Mouse (Mus musculus) megakaryocyte, adult 5-6 weeks (primary cell): Measurements from ENCODE around the gene Srgap1. TPM values are rescaled to one million over a fixed set of nuclear protein-coding genes. Genes with fewer than 3 reads are reported as not detected.

Source experiments
- ATAC-seq: 2 replicates; pipeline ENCODE4 v1.8.0; 2016; ENCODE audit warnings: mild to moderate bottlenecking, inconsistent platforms; ENCODE audit not compliant: poor library complexity, severe bottlenecking
- total RNA-seq, 2 experiments: library from RNA; stranded (forward) in 1 of 2; stranded (reverse) in 1 of 2; fragments of 153-499, 151-499 nt in 1 of 2; fragments of 221-1000, 200-1000 nt in 1 of 2; gene quantifications; 2 replicates each; pipeline versions ENCODE4 v1.2.3 to v1.2.4; 2015 to 2017

Gene Srgap1
- total RNA-seq (2015) = 0.07 and 0.18 TPM in 2 replicates
- 0.07 and 1.1 TPM in 2 replicates for total RNA-seq (2017)

GRCm38 (mm10) chr10:122046904-122047726, at the start of gene Srgap1:
Srgap1 (minus strand) TSS chr10:122047315.
- peak; percentile 20 for ATAC-seq

- no peak; the same call in 1 of the 2 replicates for ATAC-seq
These were observed 49.4 kb upstream of the Srgap1 start for GRCm38 (mm10) chr10:122096462-122096979.

GRCm38 (mm10) chr10:122090472-122090871, 43.4 kb upstream of the Srgap1 start:
- ATAC-seq = no peak

DNA sequence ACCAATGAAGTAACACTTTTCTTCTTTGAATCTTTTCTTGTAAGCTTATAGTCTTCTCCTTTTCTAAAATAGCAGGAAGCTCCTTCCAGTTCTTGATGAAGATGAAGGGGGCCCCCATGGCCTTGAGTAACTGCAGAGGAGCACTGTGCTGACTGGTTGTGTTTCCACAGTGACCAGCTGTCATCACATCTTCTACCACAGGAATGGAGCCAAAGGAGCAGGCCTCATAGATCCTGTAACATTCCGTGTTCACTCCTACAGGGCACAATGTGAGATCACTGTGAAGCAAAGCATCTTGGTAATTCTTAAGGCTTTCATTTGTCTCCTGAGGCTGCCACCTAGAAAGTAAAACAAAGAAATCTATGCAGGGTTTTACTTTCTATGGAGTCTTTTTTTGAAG, 34.2 kb upstream of the Srgap1 start:
- ATAC-seq = no peak

DNA sequence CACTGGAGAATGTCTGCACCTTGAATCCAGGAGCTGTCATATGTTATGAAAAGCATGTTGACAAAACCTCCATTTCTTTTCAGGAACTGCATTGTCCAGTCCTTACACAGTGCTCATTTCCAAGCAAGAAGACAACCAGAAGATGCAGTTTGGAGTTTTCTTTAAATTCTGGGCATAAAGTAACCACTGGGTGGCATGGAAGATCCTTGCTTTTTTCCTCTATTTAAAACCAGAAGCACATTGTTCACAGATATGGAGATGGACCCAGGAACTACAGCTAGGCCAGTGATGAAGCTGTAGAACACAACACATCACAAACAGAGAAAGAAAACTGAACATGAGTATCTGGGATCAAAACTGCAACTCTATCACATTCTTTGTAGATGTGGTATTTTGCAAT, 22.0 kb upstream of the Srgap1 start:
- no peak for ATAC-seq

GRCm38 (mm10) chr10:122055826-122056225, 8.7 kb upstream of the Srgap1 start:
- no peak for ATAC-seq

DNA sequence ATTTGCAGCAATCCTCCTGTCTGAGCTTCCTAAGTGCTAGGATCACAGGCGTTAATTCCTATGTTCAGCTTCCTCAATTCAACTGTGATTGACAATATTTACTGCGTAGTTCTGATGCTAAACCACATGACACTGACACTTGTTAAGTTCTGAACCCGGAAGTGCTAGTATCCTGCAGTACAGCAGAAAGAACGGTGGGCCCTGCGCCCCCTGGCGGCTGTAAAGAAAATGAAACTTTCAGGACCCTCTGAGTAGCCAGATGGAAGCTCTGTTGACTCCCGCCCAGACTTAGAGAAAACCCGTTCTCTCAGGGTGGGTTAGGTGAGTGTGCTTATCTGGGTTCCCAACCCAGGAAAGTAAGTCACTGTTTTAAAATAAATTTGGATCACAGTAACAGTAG, 7.4 kb upstream of the Srgap1 start:
- peak; percentile 78 for ATAC-seq

- ATAC-seq = peak; percentile 80
These were observed 4.7 kb upstream of the Srgap1 start for GRCm38 (mm10) chr10:122051831-122052230.

DNA sequence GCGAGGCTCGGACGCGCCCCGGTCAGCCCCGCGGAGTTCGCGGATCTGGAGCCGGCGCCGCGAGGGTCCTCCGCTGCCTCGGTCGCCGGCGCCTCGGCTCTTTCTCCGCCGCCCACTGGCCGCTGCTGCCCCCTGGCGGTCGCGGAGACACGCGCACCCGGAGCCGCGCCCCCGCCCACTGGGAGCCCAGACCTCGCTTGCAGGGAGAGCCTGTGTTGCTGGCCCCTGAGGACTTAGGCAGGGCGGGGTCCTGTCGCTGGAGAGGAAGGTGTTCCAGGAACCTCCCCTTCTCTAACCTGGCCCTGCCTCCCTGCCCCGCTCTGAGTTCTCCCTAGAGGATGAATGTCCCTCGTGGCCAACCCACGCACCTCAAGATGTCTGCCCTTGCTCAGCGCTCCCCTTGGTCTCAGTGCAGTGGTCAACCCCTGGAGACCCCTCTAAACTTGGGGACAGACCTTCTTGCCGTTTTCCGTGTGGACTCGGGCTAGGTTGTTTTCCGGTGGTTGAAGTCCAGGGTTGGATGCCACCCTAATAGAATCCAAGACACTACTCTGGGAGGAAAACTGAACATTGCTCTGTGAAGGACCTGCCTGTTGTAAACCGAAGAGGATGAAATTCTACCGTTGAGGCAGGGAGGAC, 731 bp upstream of the Srgap1 start:
- peak; percentile 81 for ATAC-seq

DNA sequence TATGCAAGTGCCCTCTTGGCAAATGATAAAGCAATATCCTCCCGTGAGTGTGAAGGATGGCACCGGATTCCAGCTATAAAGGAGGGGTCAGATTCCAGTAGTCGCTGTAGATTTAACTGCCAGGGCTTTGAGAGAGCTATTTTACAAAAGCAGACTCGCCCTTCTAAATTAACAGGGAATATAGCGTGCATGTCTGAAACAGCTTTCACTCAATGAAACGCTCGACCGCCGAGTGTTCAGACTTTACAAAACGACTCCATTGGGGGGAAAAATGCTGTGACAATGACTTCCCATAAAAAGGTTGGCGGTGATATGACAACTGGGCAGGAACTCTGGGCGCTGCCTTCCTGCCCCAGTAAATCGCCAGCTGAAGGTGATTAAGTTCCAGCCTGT, 608 bp downstream of the Srgap1 start:
- ATAC-seq = no peak

DNA sequence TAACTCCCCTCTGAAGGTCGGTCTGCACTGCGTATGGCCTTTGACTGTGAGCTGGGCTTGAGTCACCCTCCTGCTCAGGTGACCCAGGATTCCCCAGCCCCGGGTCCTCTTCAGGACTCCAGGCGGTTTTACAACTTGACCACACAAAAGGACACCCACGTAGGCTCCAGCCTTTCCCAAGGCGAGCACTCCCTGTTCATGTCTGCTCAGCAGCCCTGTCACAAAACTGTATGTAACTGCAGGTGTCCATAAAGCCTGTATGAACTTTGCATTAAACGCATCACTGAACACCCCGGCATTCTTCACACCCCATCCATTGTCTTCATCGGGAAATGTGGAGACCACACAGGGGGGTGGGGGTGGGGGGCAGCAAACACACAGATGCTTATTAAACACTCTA, 1.2 kb downstream of the Srgap1 start:
- ATAC-seq = no peak

- ATAC-seq = no peak
These were observed 2.2 kb downstream of the Srgap1 start for GRCm38 (mm10) chr10:122044926-122045325.

GRCm38 (mm10) chr10:122040372-122040771, 6.7 kb downstream of the Srgap1 start:
- no peak for ATAC-seq

DNA sequence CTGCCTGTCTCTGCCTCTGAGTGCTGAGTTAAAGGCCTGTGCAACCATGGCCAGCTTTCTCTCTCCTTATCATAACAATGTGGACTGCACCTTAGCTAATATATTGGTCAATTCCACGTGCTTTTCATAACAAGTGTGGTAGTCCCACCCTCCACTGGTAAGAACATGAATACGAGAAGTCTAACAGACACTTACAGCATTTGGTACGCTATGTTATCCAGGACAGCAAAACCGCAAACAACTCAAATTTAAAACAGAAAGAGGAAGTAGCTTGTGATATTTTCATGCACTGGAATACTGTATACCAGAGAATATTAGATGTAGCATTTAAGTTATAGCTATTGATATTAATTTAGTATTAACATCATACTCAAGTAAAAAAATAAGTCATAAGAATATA, 7.5 kb downstream of the Srgap1 start:
- ATAC-seq = peak; percentile 84

GRCm38 (mm10) chr10:122038554-122038953, 8.6 kb downstream of the Srgap1 start:
- peak; percentile 71 for ATAC-seq

DNA sequence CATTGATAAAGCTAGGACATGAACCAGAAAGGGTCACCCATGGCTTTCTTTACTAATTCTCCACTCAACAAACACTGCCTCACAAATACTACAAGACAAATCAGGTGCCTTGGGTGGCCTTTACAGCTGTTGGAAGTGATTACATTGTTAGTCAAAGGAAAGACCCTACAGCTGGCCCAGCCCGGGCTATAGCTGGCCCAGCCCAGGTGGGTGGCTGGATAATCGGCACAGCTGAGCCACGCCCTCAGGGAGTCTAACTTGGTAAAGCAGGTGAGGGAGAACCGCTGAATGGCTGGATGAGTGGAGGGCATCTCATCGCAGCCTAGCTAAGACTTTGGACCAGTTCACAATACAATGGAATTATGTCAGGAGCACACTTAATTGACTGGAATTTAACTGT, 13.8 kb downstream of the Srgap1 start:
- ATAC-seq = no peak

DNA sequence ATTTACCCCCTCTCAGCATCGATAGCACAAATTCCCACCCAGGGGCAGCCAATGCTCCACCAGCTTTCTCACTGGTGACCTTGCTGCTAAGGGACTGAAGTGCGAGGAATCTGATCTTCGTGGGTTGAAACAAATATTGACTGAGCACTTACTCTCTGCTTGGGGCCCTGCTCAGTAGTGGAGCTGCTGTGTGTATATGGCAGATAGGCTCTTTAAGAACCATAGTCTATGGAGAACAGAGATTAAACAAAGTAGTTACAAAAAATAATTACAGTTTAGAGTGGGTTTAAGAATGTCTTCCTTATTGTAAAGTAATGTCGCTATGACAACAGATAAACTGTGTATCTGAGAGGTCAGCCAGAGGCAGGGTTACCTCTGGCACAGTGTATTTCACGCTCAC, 16.7 kb downstream of the Srgap1 start:
- ATAC-seq = no peak

DNA sequence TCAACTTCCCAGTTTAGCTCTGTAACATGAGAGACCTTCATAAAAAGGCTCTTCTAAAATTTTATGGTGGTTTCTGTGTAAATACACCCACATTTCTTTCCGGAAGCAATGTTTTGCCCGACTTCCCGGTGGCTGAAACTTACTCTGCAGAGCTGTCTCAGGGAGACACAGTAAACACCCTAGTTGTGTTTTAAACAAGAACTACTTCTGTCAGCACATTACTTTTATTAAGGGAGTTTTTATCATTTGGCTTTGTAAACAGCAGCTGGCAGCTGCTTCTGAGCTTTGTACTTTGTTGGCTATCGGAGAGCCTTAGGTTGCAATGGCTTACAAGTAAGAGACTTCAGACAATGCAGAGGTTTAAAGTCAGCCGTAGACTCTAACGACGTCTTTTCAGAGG, 17.4 kb downstream of the Srgap1 start:
- ATAC-seq = peak; percentile 21; the same call in 1 of the 2 replicates

GRCm38 (mm10) chr10:122025198-122025597, 21.9 kb downstream of the Srgap1 start:
- no peak for ATAC-seq

- ATAC-seq = no peak
These were observed 26.2 kb downstream of the Srgap1 start for GRCm38 (mm10) chr10:122020906-122021305.

DNA sequence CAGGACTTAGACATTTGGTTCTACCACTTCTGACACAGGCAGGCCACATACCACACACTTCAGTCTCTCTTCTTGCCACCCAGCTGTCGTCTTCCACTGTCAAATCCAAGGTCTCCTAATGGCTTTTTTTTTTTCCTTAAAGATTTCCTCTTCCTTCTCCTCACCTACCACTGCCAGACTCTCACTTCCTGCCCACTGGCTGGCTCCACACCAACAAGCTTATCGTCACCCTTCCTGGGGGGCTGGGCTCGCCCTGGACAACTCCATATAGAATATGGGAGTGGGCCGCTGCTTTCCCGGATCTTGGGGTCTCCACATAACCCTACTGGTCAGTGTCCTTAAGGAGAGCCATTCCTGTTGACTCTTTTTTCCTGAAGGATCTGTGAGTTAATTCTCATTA, 26.9 kb downstream of the Srgap1 start:
- ATAC-seq = no peak

DNA sequence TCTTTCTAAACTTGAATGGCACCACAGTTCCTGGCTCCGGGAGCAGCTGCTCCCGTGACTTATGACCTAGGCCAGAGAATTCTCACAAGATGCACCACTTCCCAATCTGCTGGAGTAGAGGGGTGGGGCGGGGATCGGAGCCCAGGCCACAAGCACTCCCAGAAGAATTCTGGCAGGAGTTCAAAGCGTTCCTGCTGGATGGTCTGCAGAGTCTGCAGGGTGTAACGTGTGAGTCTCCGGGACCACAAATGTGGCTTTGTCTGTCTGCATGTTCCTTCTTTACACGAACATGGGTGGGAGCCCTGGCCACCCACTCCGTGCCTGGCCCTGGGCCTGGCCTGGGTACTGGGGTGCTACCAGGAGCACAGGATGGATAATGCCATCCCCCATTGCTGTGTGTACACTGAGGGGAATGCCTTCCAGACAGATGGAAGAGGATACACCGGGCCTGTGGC, 28.5 kb downstream of the Srgap1 start:
- no peak for ATAC-seq
